9 mouse cellular contexts compared by ENCODE assay signal in the genomic region with DNA sequence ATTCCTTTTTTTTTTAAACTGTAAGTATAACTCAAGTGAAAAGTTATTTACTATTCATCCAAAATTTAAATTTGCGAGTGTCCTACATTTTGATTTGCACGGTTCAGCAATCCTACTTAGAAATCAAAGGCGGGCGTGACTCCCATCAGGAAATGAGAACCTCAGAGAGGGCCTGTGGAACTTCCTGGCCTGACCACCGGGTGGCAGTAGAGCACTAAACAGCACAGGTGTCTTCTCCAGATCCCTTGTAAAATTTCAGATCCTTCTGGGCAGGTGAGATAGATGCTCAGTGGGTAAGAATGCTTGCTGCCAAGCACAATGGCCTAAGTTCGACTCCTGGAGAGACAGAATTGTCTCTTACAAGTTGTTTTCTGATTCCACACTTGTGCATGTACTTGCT. TPM values are rescaled to one million over a fixed set of nuclear protein-coding genes. Genes with fewer than 3 reads are reported as not detected.
DNase-seq lines count a peak whose midpoint lies in the region; ATAC-seq and TF ChIP-seq lines count a peak whose summit lies in the region.
"Had no signal": no experiment of that assay in that cellular context is flagged by ENCODE, and none has a peak within 500 bp of the region (broad histone marks: within the 10 kb centered on the region; RNA-seq: fewer than 3 reads in every experiment).

No protein-coding gene starts in this region.

- H3K27me3 ChIP-seq in embryonic facial prominence, embryonic 10.5 days (replicated peaks; ENCODE audit: low read depth, poor library complexity, severe bottlenecking): peaks cover 14% of the 10 kb centered on the region; the same call in 1 of the 2 replicates
- no peaks in the 10 kb centered on the region for H3K27me3 ChIP-seq in heart, adult 2 months (ENCODE audit: control insufficient read depth, insufficient read depth, low read length)
- no peaks in the 10 kb centered on the region; the same call in 1 of the 2 replicates for H3K27me3 ChIP-seq in liver, embryonic 14.5 days (ENCODE audit: control insufficient read depth, insufficient read depth, low read length)

- H3K79me2 ChIP-seq in heart, adult 2 months (replicated peaks; ENCODE audit: control insufficient read depth, insufficient read depth, low read length): no peaks in the 10 kb centered on the region

- no peak for ATAC-seq in liver, embryonic 14.5 days (ENCODE audit: insufficient read depth)

- TF ChIP-seq POLR2A in heart, adult 2 months (IDR thresholded peaks at IDR 0.05; ENCODE audit: insufficient read depth, low read depth, low read length): no peak

- intact Hi-C loops in heart, adult 2 months (cut with DNase I): loop anchor here (1.0 to 2.0 kb wide), 3 partner anchors 29 to 127 kb away; no protein-coding TSS in a partner anchor

- TF ChIP-seq CTCF in heart, adult 2 months (IDR thresholded peaks at IDR 0.05): no peak; the same call in 1 of the 2 replicates
- TF ChIP-seq CTCF in liver, embryonic 14.5 days (IDR thresholded peaks at IDR 0.05; ENCODE audit: low read depth): peak; percentile 89

- H3K4me3 ChIP-seq in embryonic facial prominence, embryonic 10.5 days: no peak overlapping the region
- no peak overlapping the region for H3K4me3 ChIP-seq in heart, adult 2 months
- no peak overlapping the region for H3K4me3 ChIP-seq in liver, embryonic 14.5 days (ENCODE audit: insufficient read depth in 1 of 2, low read depth in 2 of 2, low read length in 2 of 2)

- H3K9me3 ChIP-seq in embryonic facial prominence, embryonic 10.5 days: no peaks in the 10 kb centered on the region
- H3K9me3 ChIP-seq in liver, embryonic 14.5 days (ENCODE audit: control insufficient read depth, low read length): no peaks in the 10 kb centered on the region

- no peak overlapping the region for H3K9ac ChIP-seq in heart, adult 2 months (ENCODE audit: low read depth, low read length)
- H3K9ac ChIP-seq in liver, embryonic 14.5 days (replicated peaks): no peak overlapping the region

- DNase-seq in CD8-positive naive resting alpha-beta T cell, adult 2 months (ENCODE audit: low read depth in 2 of 2, low spot score in 2 of 2): peak; percentile 82 to 88
- peak; percentile 88 for DNase-seq in adrenal gland, postnatal 25 days
- peak; percentile 85 for DNase-seq in embryonic facial prominence, embryonic 10.5 days (ENCODE audit: low spot score)
- peak; percentile 80 to 90 for DNase-seq in heart, adult 2 months
- peak; percentile 87 for DNase-seq in kidney, postnatal 14 days
- peak in 2 of 3 experiments; percentile 35 to 58 for DNase-seq in liver, embryonic 14.5 days (ENCODE audit: low read depth in 3 of 3, low spot score in 3 of 3)
- DNase-seq in ovary, postnatal 10 days (ENCODE audit: low spot score): peak; percentile 61
- peak; percentile 84 for DNase-seq in thymus, postnatal 0 days (ENCODE audit: low spot score)

- no peak overlapping the region for H3K27ac ChIP-seq in embryonic facial prominence, embryonic 10.5 days (replicated peaks)
- H3K27ac ChIP-seq in heart, adult 2 months: no peak overlapping the region
- H3K27ac ChIP-seq in liver, embryonic 14.5 days: no peak overlapping the region

- TF ChIP-seq EP300 in heart, adult 2 months (IDR thresholded peaks at IDR 0.05; ENCODE audit: insufficient read depth, low read depth, low read length): peak; percentile 84
- TF ChIP-seq EP300 in liver, embryonic 14.5 days (IDR thresholded peaks at IDR 0.05; ENCODE audit: low read depth): no peak

- H3K4me2 ChIP-seq in liver, embryonic 14.5 days (ENCODE audit: low read depth): no peak overlapping the region

- 16% methylated on average over 6 of the region's 6 CpGs for WGBS in embryonic facial prominence, embryonic 10.5 days
- 3% methylated on average over 6 of the region's 6 CpGs for WGBS in heart, adult 2 months
- WGBS in liver, embryonic 14.5 days (ENCODE audit: insufficient replicate concordance): 4% methylated on average over 6 of the region's 6 CpGs

- no peaks in the 10 kb centered on the region for H3K36me3 ChIP-seq in embryonic facial prominence, embryonic 10.5 days (replicated peaks)
- no peaks in the 10 kb centered on the region for H3K36me3 ChIP-seq in heart, adult 2 months (ENCODE audit: control insufficient read depth, insufficient read depth, low read length)
- H3K36me3 ChIP-seq in liver, embryonic 14.5 days (replicated peaks; ENCODE audit: control insufficient read depth, insufficient read depth, low read depth): no peaks in the 10 kb centered on the region

- peaks cover 3% of the 10 kb centered on the region; the same call in 1 of the 2 replicates for H3K4me1 ChIP-seq in embryonic facial prominence, embryonic 10.5 days
- peaks cover 4% of the 10 kb centered on the region; the same call in 1 of the 2 replicates for H3K4me1 ChIP-seq in heart, adult 2 months (ENCODE audit: control insufficient read depth, insufficient read depth, low read length)
- no peaks in the 10 kb centered on the region for H3K4me1 ChIP-seq in liver, embryonic 14.5 days (replicated peaks; ENCODE audit: control insufficient read depth in 2 of 2, insufficient read depth in 2 of 2, low read length in 1 of 2)

RNA-seq across cellular contexts. Expression of a gene that starts 15.3 kb away (rescaled TPM):
- total RNA-seq in adrenal gland, postnatal 25 days (2021): 18.9 and 19.0 TPM in 2 replicates
- polyA plus RNA-seq in embryonic facial prominence, embryonic 10.5 days (2016; fragmentation: Nextera tagmentation; extraction: Ambion mirVana): 12.4 and 12.8 TPM in 2 replicates
- total RNA-seq in heart, adult 2 months (2021): 1 to 10 TPM; 6.9 to 8.5 TPM
- polyA plus RNA-seq in heart, adult 2 months (2012; rRNA removed): 2.7 and 4.3 TPM in 2 replicates
- 3.5 and 5.9 TPM in 2 replicates for polyA plus RNA-seq in liver, embryonic 14.5 days (2012; rRNA removed)
- 10.1 and 10.4 TPM in 2 replicates for polyA plus RNA-seq in liver, embryonic 14.5 days (2014; fragmentation: Nextera tagmentation; extraction: Ambion mirVana)
- polyA plus RNA-seq in thymus, postnatal 0 days (2015; fragmentation: Nextera tagmentation; extraction: Ambion mirVana): 14.7 and 15.1 TPM in 2 replicates

RNA-seq across cellular contexts. Expression of a gene that starts 26.9 kb away (rescaled TPM):
- total RNA-seq in adrenal gland, postnatal 25 days (2021): 25.8 and 53.9 TPM in 2 replicates
- 11.3 and 11.7 TPM in 2 replicates for polyA plus RNA-seq in embryonic facial prominence, embryonic 10.5 days (2016; fragmentation: Nextera tagmentation; extraction: Ambion mirVana)
- 10 to 100 TPM; 20.0 to 25.0 TPM for total RNA-seq in heart, adult 2 months (2021)
- polyA plus RNA-seq in heart, adult 2 months (2012; rRNA removed): 45.5 and 54.8 TPM in 2 replicates
- 12.6 and 14.8 TPM in 2 replicates for polyA plus RNA-seq in liver, embryonic 14.5 days (2012; rRNA removed)
- polyA plus RNA-seq in liver, embryonic 14.5 days (2014; fragmentation: Nextera tagmentation; extraction: Ambion mirVana): 16.6 and 16.9 TPM in 2 replicates
- 20.5 and 21.3 TPM in 2 replicates for polyA plus RNA-seq in thymus, postnatal 0 days (2015; fragmentation: Nextera tagmentation; extraction: Ambion mirVana)

RNA-seq across cellular contexts. Expression of a gene that starts 40.1 kb away (rescaled TPM):
- not detected in 2 replicates for total RNA-seq in adrenal gland, postnatal 25 days (2021)
- polyA plus RNA-seq in embryonic facial prominence, embryonic 10.5 days (2016; fragmentation: Nextera tagmentation; extraction: Ambion mirVana): not detected in 2 replicates
- not detected for total RNA-seq in heart, adult 2 months (2021)
- 1.1 TPM in 1 of 2 replicates, not detected in the other for polyA plus RNA-seq in heart, adult 2 months (2012; rRNA removed)
- polyA plus RNA-seq in liver, embryonic 14.5 days (2012; rRNA removed): not detected in 2 replicates
- polyA plus RNA-seq in liver, embryonic 14.5 days (2014; fragmentation: Nextera tagmentation; extraction: Ambion mirVana): not detected in 2 replicates
- not detected in 2 replicates for polyA plus RNA-seq in thymus, postnatal 0 days (2015; fragmentation: Nextera tagmentation; extraction: Ambion mirVana)
- polyA plus RNA-seq: heart, embryonic 14.5 days had no signal
